Mouse (Mus musculus) erythroblast, embryonic 14.5 days (primary cell): ENCODE results near the gene Hemk1.

Experiments
- GATA1 ChIP-seq: IDR thresholded peaks from 2 replicates; pipeline ENCODE4 v1.6.1; 2012; ENCODE audit warnings: low read length, inconsistent platforms, mixed read lengths
- TAL1 ChIP-seq: IDR thresholded peaks from 3 replicates; pipeline ENCODE4 v1.6.1; 2012; ENCODE audit warnings: low read length, inconsistent platforms, mixed read lengths

DNA sequence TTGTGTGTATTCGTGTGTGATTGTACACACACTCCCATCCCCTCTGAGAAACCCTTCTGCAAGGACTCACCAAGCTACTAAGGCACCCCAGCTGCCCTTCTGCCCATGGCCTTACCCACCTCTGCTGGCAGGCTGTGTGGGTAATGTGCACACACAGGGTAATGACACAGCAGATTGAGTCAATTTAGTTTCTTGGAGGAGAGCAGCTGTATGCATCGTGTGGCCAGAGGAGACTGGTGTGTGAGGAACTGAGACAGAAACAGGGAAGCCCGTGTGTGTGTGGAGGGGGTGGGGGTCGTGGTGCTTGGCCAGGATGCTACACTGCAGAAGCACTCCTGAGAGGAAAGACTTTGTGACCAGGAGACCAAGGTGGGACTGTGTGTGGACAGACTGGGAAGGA lies 34.3 kb upstream of the Hemk1 start:
- TF ChIP-seq GATA1 = no peak
- TF ChIP-seq TAL1 = no peak
